Mouse (Mus musculus) CH12F3 (cell line): ENCODE measurements around the gene Mdga1.

Source experiments
- in situ Hi-C: fragments of 300-500 bp; cut with MboI; formaldehyde crosslinking; loops from 2 replicates; pipeline ENCODE4 v1.14.3; 2020; ENCODE audit warnings: low sequenced_read_pairs

The Mdga1 gene

GRCm38 (mm10) chr17:29983190-29983589 is 13.3 kb upstream of the Mdga1 start:
- in situ Hi-C loops, result no loop called here

GRCm38 (mm10) chr17:29981568-29981967 is 11.7 kb upstream of the Mdga1 start:
- in situ Hi-C loops, result no loop called here

- in situ Hi-C loops, result no loop called here
These were observed 10.0 kb upstream of the Mdga1 start for GRCm38 (mm10) chr17:29979841-29980240.

GRCm38 (mm10) chr17:29979020-29979419 is 9.1 kb upstream of the Mdga1 start:
- in situ Hi-C loops, result no loop called here

- in situ Hi-C loops, result no loop called here
These were observed 5.8 kb upstream of the Mdga1 start for GRCm38 (mm10) chr17:29975731-29976130.

- in situ Hi-C loops, result no loop called here
These were observed 3.3 kb upstream of the Mdga1 start for GRCm38 (mm10) chr17:29973226-29973625.

- in situ Hi-C loops, result no loop called here
These were observed 2.0 kb upstream of the Mdga1 start for GRCm38 (mm10) chr17:29971761-29972432.

- in situ Hi-C loops, result no loop called here
These were observed 4.4 kb downstream of the Mdga1 start for GRCm38 (mm10) chr17:29965506-29965905.

- in situ Hi-C loops, result no loop called here
These were observed 6.1 kb downstream of the Mdga1 start for GRCm38 (mm10) chr17:29963730-29964259.

- in situ Hi-C loops, result no loop called here
These were observed 14.0 kb downstream of the Mdga1 start for GRCm38 (mm10) chr17:29955880-29956279.

GRCm38 (mm10) chr17:29954316-29954715 is 15.6 kb downstream of the Mdga1 start:
- in situ Hi-C loops, result no loop called here

- in situ Hi-C loops, result no loop called here
These were observed 18.8 kb downstream of the Mdga1 start for GRCm38 (mm10) chr17:29951100-29951499.

- in situ Hi-C loops, result no loop called here
These were observed 19.3 kb downstream of the Mdga1 start for GRCm38 (mm10) chr17:29950574-29950973.

GRCm38 (mm10) chr17:29947271-29947714 is 22.6 kb downstream of the Mdga1 start:
- in situ Hi-C loops, result no loop called here

- in situ Hi-C loops, result no loop called here
These were observed 25.5 kb downstream of the Mdga1 start for GRCm38 (mm10) chr17:29944376-29944775.

GRCm38 (mm10) chr17:29939011-29939410 is 30.9 kb downstream of the Mdga1 start:
- in situ Hi-C loops, result no loop called here

GRCm38 (mm10) chr17:29937350-29937781 is 32.5 kb downstream of the Mdga1 start:
- in situ Hi-C loops, result no loop called here

GRCm38 (mm10) chr17:29934133-29934851 is 35.6 kb downstream of the Mdga1 start:
- in situ Hi-C loops, result no loop called here

- in situ Hi-C loops, result no loop called here
These were observed 37.1 kb downstream of the Mdga1 start for GRCm38 (mm10) chr17:29932753-29933152.

GRCm38 (mm10) chr17:29931224-29931945 is 38.5 kb downstream of the Mdga1 start:
- in situ Hi-C loops, result no loop called here

- in situ Hi-C loops, result no loop called here
These were observed 41.1 kb downstream of the Mdga1 start for GRCm38 (mm10) chr17:29928751-29929237.
